Mouse (Mus musculus) lung, adult 2 months (tissue): ENCODE results near the gene Bcas1.

ENCODE experiments used
- CTCF ChIP-seq: fragments of 200-500 bp; IDR thresholded peaks from 2 replicates; pipeline ENCODE4 v1.5.1; 2011; ENCODE audit warnings: mild to moderate bottlenecking, low read length, control low read depth; ENCODE audit not compliant: insufficient read depth
- POLR2A ChIP-seq: fragments of 200-500 bp; IDR thresholded peaks from 2 replicates; pipeline ENCODE4 v1.6.1; 2011; ENCODE audit warnings: low read depth, mild to moderate bottlenecking, control low read depth, low read length, borderline replicate concordance; ENCODE audit errors: extremely low read depth

DNA sequence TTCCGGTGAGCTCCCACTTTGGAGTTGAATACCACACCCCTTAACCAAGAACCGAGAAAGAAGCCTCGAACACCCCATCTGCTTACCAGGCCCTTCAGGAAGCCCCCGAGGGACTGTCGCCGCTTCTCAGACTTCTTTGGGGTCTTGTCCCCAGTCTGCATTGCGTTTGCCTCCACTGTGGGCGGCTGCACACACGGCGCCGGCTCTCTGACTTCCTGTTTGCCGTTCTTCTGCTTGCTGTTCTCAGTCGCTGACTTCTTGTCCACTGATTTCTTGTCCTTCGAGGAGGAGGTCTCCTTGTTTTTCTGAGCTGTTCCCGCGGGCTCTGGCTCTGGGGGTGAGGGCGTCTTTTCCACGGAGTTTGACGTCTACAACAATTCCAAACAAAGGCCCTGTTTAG is 78.5 kb downstream of the Bcas1 start:
- no peak for TF ChIP-seq CTCF
- TF ChIP-seq POLR2A, result no peak
